Mouse (Mus musculus): ENCODE measurements around the gene 9430097D07Rik.

GRCm38 (mm10) chr2:32621517-32621859 is 46.0 kb upstream of the 9430097D07Rik start, which contains the start of gene Ak1:
- TF ChIP-seq CTCF (IDR thresholded peaks at IDR 0.05; ENCODE audit: low read depth, low read length) (no peak), POLR2A (IDR thresholded peaks at IDR 0.05; ENCODE audit: extremely low read depth, insufficient read depth, low read length) (no peak)

Data from liver, adult 2 months (tissue).